Mouse (Mus musculus): Measurements from ENCODE around the gene Rpl36a-ps1. TPM values are rescaled to one million over a fixed set of nuclear protein-coding genes. Genes with fewer than 3 reads are reported as not detected.

Gene Rpl36a-ps1
- polyA plus RNA-seq, 1 experiment from 2014 or later, result 1.6 TPM

GRCm38 (mm10) chr14:98951626-98952290 lies 42.4 kb downstream of the Rpl36a-ps1 start:
- H3K4me1 ChIP-seq, result no peaks in the 10 kb centered on the region
- ATAC-seq (ENCODE audit: insufficient number of reproducible peaks, low FRiP score, low TSS enrichment, low read depth), result no peak
- no peak overlapping the region for H3K4me2 ChIP-seq (replicated peaks)
- no peak overlapping the region for H3K4me3 ChIP-seq (replicated peaks)
- H3K27me3 ChIP-seq, result no peaks in the 10 kb centered on the region
- H3K9ac ChIP-seq, result no peak overlapping the region
- no peak overlapping the region for H3K27ac ChIP-seq (replicated peaks)
- H3K36me3 ChIP-seq, result no peaks in the 10 kb centered on the region
- 28% methylated on average over 4 of the region's 4 CpGs for WGBS
- no peaks in the 10 kb centered on the region for H3K9me3 ChIP-seq (replicated peaks)

Other genes starting within 250 kb of the Rpl36a-ps1 start
- gene Mzt1, start 51.8 kb upstream of the Rpl36a-ps1 start, polyA plus RNA-seq (2015; fragmentation: Nextera tagmentation; extraction: Ambion mirVana), result 64.3 and 69.2 TPM in 2 replicates
- 46.7 and 48.5 TPM in 2 replicates for gene Bora, start 51.9 kb upstream of the Rpl36a-ps1 start, polyA plus RNA-seq (2015; fragmentation: Nextera tagmentation; extraction: Ambion mirVana)
- gene Pibf1, start 105.1 kb upstream of the Rpl36a-ps1 start, polyA plus RNA-seq (2015; fragmentation: Nextera tagmentation; extraction: Ambion mirVana), result 19.2 and 19.9 TPM in 2 replicates
- 25.5 and 27.6 TPM in 2 replicates for gene Dis3, start 105.5 kb upstream of the Rpl36a-ps1 start, polyA plus RNA-seq (2015; fragmentation: Nextera tagmentation; extraction: Ambion mirVana)

Data from embryonic facial prominence, embryonic 15.5 days (tissue).